Mouse (Mus musculus): ENCODE measurements around the gene Pld1. TPM values are rescaled to one million over a fixed set of nuclear protein-coding genes. Genes with fewer than 3 reads are reported as not detected.

The Pld1 gene
- polyA plus RNA-seq, 1 experiment from 2014 or later = 5.0 TPM

DNA sequence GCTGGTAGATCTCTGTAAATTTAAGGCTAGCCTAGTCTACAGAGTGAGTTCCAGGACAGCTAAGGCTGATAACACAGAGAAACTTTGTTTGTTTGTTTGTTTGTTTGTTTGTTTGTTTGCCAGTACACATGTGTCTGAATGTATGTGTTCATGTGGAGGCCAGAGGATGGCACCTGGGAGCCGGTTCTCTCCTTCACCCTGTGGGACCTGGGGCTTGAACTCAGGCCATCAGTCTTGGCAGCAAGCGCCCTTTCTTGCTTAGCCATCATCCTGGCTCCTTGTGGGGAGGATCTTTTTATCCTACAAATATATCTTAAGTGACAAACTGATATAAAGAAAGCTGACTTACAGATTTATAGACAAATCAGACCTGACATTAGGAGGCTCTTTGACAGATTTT lies 44.8 kb downstream of the Pld1 start:
- Histone ChIP-seq H3K9me3 (replicated peaks; ENCODE audit: low read length) (no peaks in the 10 kb centered on the region), H3K4me3 (replicated peaks; ENCODE audit: low read depth, low read length) (no peak overlapping the region), H3K4me2 (ENCODE audit: low read length) (no peak overlapping the region), H3K4me1 (replicated peaks; ENCODE audit: insufficient read depth, low read length) (peaks cover 4% of the 10 kb centered on the region), H3K9ac (ENCODE audit: low read depth, low read length) (no peak overlapping the region), H3K36me3 (ENCODE audit: insufficient read depth, low read length) (no peaks in the 10 kb centered on the region), H3K27ac (no peak overlapping the region), H3K27me3 (ENCODE audit: insufficient read depth, low read length) (no peaks in the 10 kb centered on the region)
- ATAC-seq (replicated peaks; ENCODE audit: low FRiP score, low read depth) (no peak), DNase-seq (ENCODE audit: low spot score) (no peak)
- WGBS = 67% methylated on average over 2 of the region's 2 CpGs
- TF ChIP-seq CTCF (IDR thresholded peaks at IDR 0.05; ENCODE audit: low read depth) = no peak

DNA sequence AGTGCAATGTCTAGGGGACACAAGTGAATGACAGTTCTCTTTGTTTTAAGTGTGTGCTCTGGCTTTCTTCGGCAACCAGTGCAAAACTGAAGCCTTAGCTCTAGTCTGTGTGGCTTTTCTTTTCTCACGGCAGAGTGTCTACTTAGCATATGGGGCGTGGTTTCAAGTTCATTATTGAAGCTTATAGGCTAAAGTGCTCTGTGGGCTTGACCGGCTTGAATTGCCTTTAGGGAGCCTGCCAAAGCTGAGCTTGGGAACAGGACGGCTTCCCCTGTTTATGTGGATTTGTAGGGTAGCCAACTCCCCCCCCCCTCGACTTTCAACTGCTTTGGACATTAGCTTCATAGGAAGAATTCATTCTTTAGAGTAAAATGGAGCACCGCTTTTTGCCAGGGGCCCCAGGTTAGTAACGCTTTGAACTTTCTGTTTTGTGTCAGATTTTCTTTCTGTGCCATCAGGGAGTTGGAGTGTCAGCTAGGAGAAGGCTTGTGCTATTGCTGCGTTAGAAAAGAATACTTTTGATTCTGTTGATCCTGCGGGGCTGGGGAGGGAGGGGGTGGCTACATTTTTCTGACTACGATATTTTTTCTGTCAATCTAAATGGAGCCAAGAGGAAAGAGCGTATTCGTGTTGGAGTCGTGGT lies 45.6 kb downstream of the Pld1 start:
- WGBS = 11% methylated on average over 14 of the region's 14 CpGs
- DNase-seq (ENCODE audit: low spot score) = peak; percentile 98
- peak overlapping the region; percentile 38; the same call in 1 of the 2 replicates for H3K9ac ChIP-seq (ENCODE audit: low read depth, low read length)

GRCm38 (mm10) chr3:27984620-27985019 lies 46.1 kb downstream of the Pld1 start:
- 54% methylated on average over 4 of the region's 4 CpGs for WGBS
- peaks cover 4% of the 10 kb centered on the region for H3K4me1 ChIP-seq (replicated peaks; ENCODE audit: insufficient read depth, low read length)
- no peaks in the 10 kb centered on the region for H3K27me3 ChIP-seq (ENCODE audit: insufficient read depth, low read length)
- DNase-seq (ENCODE audit: low spot score) (no peak), ATAC-seq (replicated peaks; ENCODE audit: low FRiP score, low read depth) (no peak)
- peak overlapping the region; percentile 67; the same call in 1 of the 2 replicates for H3K27ac ChIP-seq
- 0 out of 2 replicates have a peak overlapping the region, but pooled peaks have one; percentile 38 for H3K9ac ChIP-seq (ENCODE audit: low read depth, low read length)
- H3K36me3 ChIP-seq (ENCODE audit: insufficient read depth, low read length) = no peaks in the 10 kb centered on the region
- peak overlapping the region; percentile 37 for H3K4me3 ChIP-seq (replicated peaks; ENCODE audit: low read depth, low read length)
- H3K4me2 ChIP-seq (ENCODE audit: low read length) = peak overlapping the region; percentile 62
- H3K9me3 ChIP-seq (replicated peaks; ENCODE audit: low read length) = no peaks in the 10 kb centered on the region
- no peak for TF ChIP-seq CTCF (IDR thresholded peaks at IDR 0.05; ENCODE audit: low read depth)

More for the DNA sequence above, 45.6 kb downstream of the Pld1 start:
- Histone ChIP-seq H3K27ac (peak overlapping the region; percentile 67), H3K4me1 (replicated peaks; ENCODE audit: insufficient read depth, low read length) (peaks cover 4% of the 10 kb centered on the region), H3K36me3 (ENCODE audit: insufficient read depth, low read length) (no peaks in the 10 kb centered on the region), H3K4me2 (ENCODE audit: low read length) (peak overlapping the region; percentile 62), H3K9me3 (replicated peaks; ENCODE audit: low read length) (no peaks in the 10 kb centered on the region), H3K27me3 (ENCODE audit: insufficient read depth, low read length) (no peaks in the 10 kb centered on the region), H3K4me3 (replicated peaks; ENCODE audit: low read depth, low read length) (peak overlapping the region; percentile 37)
- peak; percentile 90 for ATAC-seq (replicated peaks; ENCODE audit: low FRiP score, low read depth)
- TF ChIP-seq CTCF (IDR thresholded peaks at IDR 0.05; ENCODE audit: low read depth) = no peak

DNA sequence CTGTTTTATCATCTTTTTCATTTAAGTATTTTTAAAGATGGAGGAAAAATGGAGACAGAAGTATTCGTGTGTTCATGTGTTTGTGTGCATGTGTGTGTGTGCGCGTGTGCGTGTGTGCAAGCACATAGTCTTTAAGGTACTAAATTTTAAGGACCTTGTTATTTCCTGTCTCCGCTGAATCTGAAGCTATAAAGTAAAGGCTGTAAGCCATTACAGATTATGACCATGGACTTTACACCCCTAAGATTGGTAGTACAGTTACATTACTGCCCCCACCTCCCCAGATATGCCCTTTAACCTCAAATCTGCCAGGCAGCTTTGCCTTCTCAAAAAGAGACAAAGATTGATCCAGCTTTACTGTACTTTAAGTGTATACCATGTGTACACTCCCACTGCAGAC lies 46.8 kb downstream of the Pld1 start:
- DNase-seq (ENCODE audit: low spot score) = no peak
- no peak for ATAC-seq (replicated peaks; ENCODE audit: low FRiP score, low read depth)
- Histone ChIP-seq H3K9me3 (replicated peaks; ENCODE audit: low read length) (no peaks in the 10 kb centered on the region), H3K36me3 (ENCODE audit: insufficient read depth, low read length) (no peaks in the 10 kb centered on the region), H3K27me3 (ENCODE audit: insufficient read depth, low read length) (no peaks in the 10 kb centered on the region), H3K9ac (ENCODE audit: low read depth, low read length) (no peak overlapping the region), H3K27ac (no peak overlapping the region), H3K4me1 (replicated peaks; ENCODE audit: insufficient read depth, low read length) (peaks cover 4% of the 10 kb centered on the region), H3K4me3 (replicated peaks; ENCODE audit: low read depth, low read length) (no peak overlapping the region), H3K4me2 (ENCODE audit: low read length) (peak overlapping the region; percentile 62; the same call in 1 of the 2 replicates)
- TF ChIP-seq CTCF (IDR thresholded peaks at IDR 0.05; ENCODE audit: low read depth) = no peak
- WGBS = 93% methylated on average over 5 of the region's 5 CpGs

- WGBS = 44% methylated on average over 8 of the region's 8 CpGs
- no peak for TF ChIP-seq CTCF (IDR thresholded peaks at IDR 0.05; ENCODE audit: low read depth)
- no peaks in the 10 kb centered on the region for H3K9me3 ChIP-seq (replicated peaks; ENCODE audit: low read length)
- peak; percentile 52 for DNase-seq (ENCODE audit: low spot score)
- H3K4me2 ChIP-seq (ENCODE audit: low read length) = no peak overlapping the region
- H3K4me1 ChIP-seq (replicated peaks; ENCODE audit: insufficient read depth, low read length) = peaks cover 4% of the 10 kb centered on the region
- no peak overlapping the region for H3K4me3 ChIP-seq (replicated peaks; ENCODE audit: low read depth, low read length)
- H3K27ac ChIP-seq = no peak overlapping the region
- no peaks in the 10 kb centered on the region for H3K27me3 ChIP-seq (ENCODE audit: insufficient read depth, low read length)
- no peak for ATAC-seq (replicated peaks; ENCODE audit: low FRiP score, low read depth)
- H3K9ac ChIP-seq (ENCODE audit: low read depth, low read length) = no peak overlapping the region
- no peaks in the 10 kb centered on the region for H3K36me3 ChIP-seq (ENCODE audit: insufficient read depth, low read length)
Measured at GRCm38 (mm10) chr3:27987891-27988536, 49.5 kb downstream of the Pld1 start.

- ATAC-seq (replicated peaks; ENCODE audit: low FRiP score, low read depth) = no peak
- TF ChIP-seq CTCF (IDR thresholded peaks at IDR 0.05; ENCODE audit: low read depth) = no peak
Measured at GRCm38 (mm10) chr3:27991100-27991703, 52.7 kb downstream of the Pld1 start.

More at GRCm38 (mm10) chr3:27991100-27991703, 52.7 kb downstream of the Pld1 start:
- no peaks in the 10 kb centered on the region for H3K36me3 ChIP-seq (ENCODE audit: insufficient read depth, low read length)
- no peak overlapping the region for H3K4me3 ChIP-seq (replicated peaks; ENCODE audit: low read depth, low read length)
- WGBS = 76% methylated on average over 2 of the region's 2 CpGs
- no peaks in the 10 kb centered on the region for H3K9me3 ChIP-seq (replicated peaks; ENCODE audit: low read length)
- no peak overlapping the region for H3K9ac ChIP-seq (ENCODE audit: low read depth, low read length)
- no peaks in the 10 kb centered on the region for H3K27me3 ChIP-seq (ENCODE audit: insufficient read depth, low read length)
- no peak for DNase-seq (ENCODE audit: low spot score)
- peaks cover 4% of the 10 kb centered on the region for H3K4me1 ChIP-seq (replicated peaks; ENCODE audit: insufficient read depth, low read length)
- H3K27ac ChIP-seq = no peak overlapping the region
- H3K4me2 ChIP-seq (ENCODE audit: low read length) = no peak overlapping the region

Measured in kidney, postnatal 0 days (tissue).